Mouse (Mus musculus) embryonic facial prominence, embryonic 11.5 days (tissue): ENCODE measurements around the gene Lpar3. TPM values are rescaled to one million over a fixed set of nuclear protein-coding genes. Genes with fewer than 3 reads are reported as not detected.

Experiments
- ATAC-seq: fragments of 200-750 bp; cut with Nextera tagmentation; replicated peaks from 2 replicates; pipeline ENCODE4 v1.8.0; 2017; ENCODE audit warnings: low read depth; ENCODE audit not compliant: insufficient number of reproducible peaks, low FRiP score, low TSS enrichment
- DNase-seq: peaks from one replicate; pipeline ENCODE4 v3.0.0-alpha.2; 2015; ENCODE audit warnings: low spot score
- H3K27ac ChIP-seq: fragments of 300-500 bp; sonication (generic); replicated peaks from 2 replicates; pipeline ENCODE4 v1.5.1; 2014; ENCODE audit warnings: mild to moderate bottlenecking, low read depth, low read length, control low read depth
- H3K27me3 ChIP-seq: fragments of 300-500 bp; sonication (generic); 2 replicates; pipeline ENCODE4 v1.6.1; 2014; ENCODE audit warnings: mild to moderate bottlenecking, low read length, moderate library complexity, mixed read lengths; ENCODE audit not compliant: control insufficient read depth, insufficient read depth
- H3K36me3 ChIP-seq: fragments of 300-500 bp; sonication (generic); replicated peaks from 2 replicates; pipeline ENCODE4 v1.6.1; 2014; ENCODE audit warnings: low read depth, mild to moderate bottlenecking, low read length, moderate library complexity, mixed read lengths; ENCODE audit not compliant: control insufficient read depth, insufficient read depth
- H3K4me1 ChIP-seq: fragments of 300-500 bp; sonication (generic); 2 replicates; pipeline ENCODE4 v1.6.1; 2014; ENCODE audit warnings: low read length, mixed read lengths; ENCODE audit not compliant: control insufficient read depth, insufficient read depth
- H3K4me2 ChIP-seq: fragments of 300-500 bp; sonication (generic); 2 replicates; pipeline ENCODE4 v1.6.1; 2014; ENCODE audit warnings: low read depth, mild to moderate bottlenecking, control low read depth, low read length, moderate library complexity
- H3K4me3 ChIP-seq: fragments of 300-500 bp; sonication (generic); 2 replicates; pipeline ENCODE4 v1.5.1; 2014; ENCODE audit warnings: low read depth, low read length, control low read depth
- H3K9ac ChIP-seq: fragments of 300-500 bp; sonication (generic); replicated peaks from 2 replicates; pipeline ENCODE4 v1.6.1; 2014; ENCODE audit warnings: mild to moderate bottlenecking, control low read depth, low read length
- H3K9me3 ChIP-seq: fragments of 300-500 bp; sonication (generic); replicated peaks from 2 replicates; pipeline ENCODE4 v1.6.1; 2016; ENCODE audit warnings: mild to moderate bottlenecking, low read length, inconsistent platforms, mixed read lengths; ENCODE audit not compliant: control insufficient read depth
- WGBS: fragments of 180-500 bp; shearing (Covaris S2); extraction: QIAGEN DNeasy Blood & Tissue Kit; methylation state at CpG from one replicate; pipeline ENCODE4 v1.1.7; 2014; 5-methylcytosine and 5-hydroxymethylcytosine counted together
- polyA plus RNA-seq: library from polyadenylated mRNA; unstranded; fragments of >200 nt; fragmentation: Nextera tagmentation; extraction: Ambion mirVana; gene quantifications from 2 replicates; pipeline ENCODE4 v1.2.1, GENCODE M21; 2014

The Lpar3 gene
- polyA plus RNA-seq, 1 experiment from 2014 or later, result 0.88 TPM

GRCm38 (mm10) chr3:146304556-146305405 is 84.0 kb downstream of the Lpar3 start:
- H3K27me3 ChIP-seq, result no peaks in the 10 kb centered on the region
- H3K36me3 ChIP-seq, result no peaks in the 10 kb centered on the region
- 88% methylated on average over 21 of the region's 21 CpGs for WGBS
- ATAC-seq (no peak), DNase-seq (no peak)
- no peak overlapping the region for H3K27ac ChIP-seq
- H3K4me2 ChIP-seq, result no peak overlapping the region
- H3K9ac ChIP-seq, result no peak overlapping the region
- no peak overlapping the region for H3K4me3 ChIP-seq
- no peaks in the 10 kb centered on the region for H3K9me3 ChIP-seq
- no peaks in the 10 kb centered on the region for H3K4me1 ChIP-seq

GRCm38 (mm10) chr3:146307341-146307740 is 86.6 kb downstream of the Lpar3 start:
- H3K9me3 ChIP-seq, result no peaks in the 10 kb centered on the region
- H3K27me3 ChIP-seq, result no peaks in the 10 kb centered on the region
- ATAC-seq (no peak), DNase-seq (no peak)
- H3K27ac ChIP-seq, result no peak overlapping the region
- H3K9ac ChIP-seq, result no peak overlapping the region
- no peak overlapping the region for H3K4me3 ChIP-seq
- H3K4me2 ChIP-seq, result no peak overlapping the region
- WGBS, result 69% methylated on average over 3 of the region's 3 CpGs
- H3K4me1 ChIP-seq, result no peaks in the 10 kb centered on the region
- H3K36me3 ChIP-seq, result no peaks in the 10 kb centered on the region

DNA sequence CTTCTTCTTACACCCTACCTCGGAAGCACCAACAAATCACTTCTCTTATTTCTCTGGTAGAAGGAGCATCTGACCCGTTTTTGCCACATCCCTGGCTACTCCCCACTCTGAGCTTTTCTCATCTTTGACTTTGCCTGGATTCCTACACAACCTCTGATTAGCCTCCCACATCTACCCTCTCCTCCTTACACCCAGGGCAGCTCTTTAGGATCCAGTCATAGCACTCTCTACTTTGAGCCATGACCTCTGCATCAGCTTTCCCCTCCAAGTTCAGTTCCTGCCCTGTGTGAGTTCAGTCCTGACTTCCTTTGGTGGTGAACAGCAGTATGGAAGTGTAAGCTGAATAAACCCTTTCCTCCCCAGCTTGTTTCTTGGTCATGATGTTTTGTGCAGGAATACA is 87.1 kb downstream of the Lpar3 start:
- no peaks in the 10 kb centered on the region for H3K4me1 ChIP-seq
- WGBS, result 67% methylated on average over 2 of the region's 2 CpGs
- H3K9me3 ChIP-seq, result no peaks in the 10 kb centered on the region
- DNase-seq (no peak), ATAC-seq (no peak)
- H3K4me2 ChIP-seq, result no peak overlapping the region
- H3K36me3 ChIP-seq, result no peaks in the 10 kb centered on the region
- no peak overlapping the region for H3K9ac ChIP-seq
- no peak overlapping the region for H3K4me3 ChIP-seq
- H3K27me3 ChIP-seq, result no peaks in the 10 kb centered on the region
- H3K27ac ChIP-seq, result no peak overlapping the region

GRCm38 (mm10) chr3:146309586-146309985 is 88.8 kb downstream of the Lpar3 start:
- DNase-seq (no peak), ATAC-seq (no peak)
- Histone ChIP-seq H3K36me3 (no peaks in the 10 kb centered on the region), H3K9me3 (no peaks in the 10 kb centered on the region), H3K27ac (no peak overlapping the region), H3K9ac (no peak overlapping the region), H3K4me2 (no peak overlapping the region), H3K27me3 (no peaks in the 10 kb centered on the region), H3K4me3 (no peak overlapping the region), H3K4me1 (no peaks in the 10 kb centered on the region)
- WGBS, result 83% methylated on average over 8 of the region's 8 CpGs

DNA sequence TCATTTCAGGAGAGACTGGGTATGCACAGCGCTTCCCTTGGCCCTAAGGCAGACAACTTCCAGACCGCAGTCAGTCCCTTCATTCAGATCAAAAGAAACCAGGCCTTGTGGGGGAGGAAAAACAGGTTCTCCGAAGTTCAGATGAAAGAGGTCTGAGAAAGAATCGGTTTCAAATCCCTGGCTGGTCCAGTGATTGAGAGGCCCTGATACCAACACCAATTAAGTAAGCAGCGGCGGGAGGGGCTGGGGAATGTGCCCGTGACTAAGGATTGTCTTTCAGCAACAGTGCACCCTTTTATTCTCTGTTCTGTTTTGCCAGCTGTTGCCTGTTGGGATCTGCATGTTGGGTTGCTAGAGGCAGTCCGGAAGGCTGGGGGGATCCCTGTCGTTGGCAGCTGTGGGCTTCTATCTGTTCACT is 90.4 kb downstream of the Lpar3 start:
- Histone ChIP-seq H3K9ac (no peak overlapping the region), H3K4me1 (no peaks in the 10 kb centered on the region), H3K27ac (no peak overlapping the region), H3K4me3 (no peak overlapping the region), H3K36me3 (no peaks in the 10 kb centered on the region), H3K27me3 (no peaks in the 10 kb centered on the region), H3K9me3 (no peaks in the 10 kb centered on the region), H3K4me2 (no peak overlapping the region)
- WGBS, result 5% methylated on average over 9 of the region's 9 CpGs
- ATAC-seq, result no peak; the same call in 1 of the 2 replicates
- DNase-seq, result peak; percentile 73

- DNase-seq, result no peak
- ATAC-seq, result no peak
- no peaks in the 10 kb centered on the region for H3K27me3 ChIP-seq
- WGBS, result 87% methylated on average over 8 of the region's 8 CpGs
- no peak overlapping the region for H3K4me3 ChIP-seq
- no peaks in the 10 kb centered on the region for H3K36me3 ChIP-seq
- no peaks in the 10 kb centered on the region for H3K4me1 ChIP-seq
- H3K9ac ChIP-seq, result no peak overlapping the region
- H3K27ac ChIP-seq, result no peak overlapping the region
- no peak overlapping the region for H3K4me2 ChIP-seq
- no peaks in the 10 kb centered on the region for H3K9me3 ChIP-seq
These were observed 94.7 kb downstream of the Lpar3 start for GRCm38 (mm10) chr3:146315414-146315813.

- Histone ChIP-seq H3K4me1 (no peaks in the 10 kb centered on the region), H3K27me3 (no peaks in the 10 kb centered on the region), H3K4me2 (no peak overlapping the region), H3K9ac (no peak overlapping the region), H3K4me3 (no peak overlapping the region), H3K9me3 (no peaks in the 10 kb centered on the region), H3K27ac (no peak overlapping the region), H3K36me3 (no peaks in the 10 kb centered on the region)
- WGBS, result 91% methylated on average over 8 of the region's 8 CpGs
- no peak for DNase-seq
- no peak for ATAC-seq
These were observed 95.5 kb downstream of the Lpar3 start for GRCm38 (mm10) chr3:146316293-146316692.

GRCm38 (mm10) chr3:146317366-146317765 is 96.6 kb downstream of the Lpar3 start:
- ATAC-seq, result no peak; the same call in 1 of the 2 replicates
- Histone ChIP-seq H3K4me2 (no peak overlapping the region), H3K27ac (no peak overlapping the region), H3K36me3 (no peaks in the 10 kb centered on the region), H3K4me1 (no peaks in the 10 kb centered on the region), H3K9ac (no peak overlapping the region), H3K4me3 (no peak overlapping the region), H3K27me3 (no peaks in the 10 kb centered on the region), H3K9me3 (no peaks in the 10 kb centered on the region)
- WGBS, result 86% methylated on average over 7 of the region's 7 CpGs
- no peak for DNase-seq
